Mouse (Mus musculus): ENCODE measurements at regions not wholly inside any gene's neighbourhood (a gene's known extent, or its start where the extent isn't known, plus 50 kb on each side); places are given as distances from the start of the nearest gene placed in this dataset.

DNA sequence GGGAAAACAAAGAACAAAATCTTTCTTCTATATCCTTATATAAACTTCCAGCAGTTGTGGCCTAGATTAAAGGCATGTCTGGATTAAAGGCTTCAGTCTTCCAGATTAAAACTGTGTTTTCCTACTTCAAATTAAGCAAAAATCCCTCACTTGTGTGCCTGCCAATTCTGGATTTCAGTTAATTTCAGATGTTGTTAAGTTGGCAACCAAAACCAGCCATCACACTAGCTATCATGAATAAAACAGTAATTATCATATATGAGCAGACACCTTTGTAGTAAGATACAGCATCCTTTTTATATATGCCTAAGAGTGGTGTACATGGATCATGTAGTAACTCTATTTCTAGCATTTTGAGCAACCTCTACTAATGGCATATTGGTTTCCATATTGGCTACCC is 1024.5 kb upstream of the Lrrtm3 start:
- in situ Hi-C loops (cut with MboI; ENCODE audit: low pct_unique_long_range_greater_than_20kb) = no loop called here
- ChIA-PET CTCF (interaction anchor here (1.2 kb wide), 1 partner anchor 41 kb away, joined by 4 read pairs; no protein-coding TSS in a partner anchor), POLR2A (no interaction called here)
- no peak for TF ChIP-seq CTCF (IDR thresholded peaks at IDR 0.05)
- ATAC-seq (no peak), DNase-seq (ENCODE audit: low read depth, low spot score) (no peak)
- H3K27me3 ChIP-seq = no peaks in the 10 kb centered on the region

DNA sequence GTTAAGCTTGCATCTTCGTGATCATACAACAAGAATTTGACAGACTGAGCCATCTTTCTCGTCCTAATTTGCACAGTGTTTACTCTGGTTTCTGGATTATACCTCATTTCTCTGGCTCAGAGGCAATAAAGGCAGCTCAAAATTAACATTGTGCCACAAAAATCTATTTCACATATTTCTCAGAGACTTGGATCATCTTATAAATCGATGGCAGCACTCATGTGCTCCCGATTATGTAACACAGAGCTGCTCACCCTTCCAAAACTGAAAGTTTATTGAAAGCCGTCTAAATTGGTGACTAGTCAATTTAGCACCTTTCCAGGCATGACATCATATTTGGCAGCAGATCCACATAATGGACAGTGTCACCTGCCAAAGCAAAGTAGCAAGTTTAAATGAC is 1020.7 kb upstream of the Lrrtm3 start:
- no peaks in the 10 kb centered on the region for H3K27me3 ChIP-seq
- POLR2A ChIA-PET = no interaction called here
- ATAC-seq (no peak), DNase-seq (ENCODE audit: low read depth, low spot score) (no peak)
- no peak for TF ChIP-seq CTCF (IDR thresholded peaks at IDR 0.05)
- in situ Hi-C loops (cut with MboI; ENCODE audit: low pct_unique_long_range_greater_than_20kb) = no loop called here
- CTCF ChIA-PET = no interaction called here

DNA sequence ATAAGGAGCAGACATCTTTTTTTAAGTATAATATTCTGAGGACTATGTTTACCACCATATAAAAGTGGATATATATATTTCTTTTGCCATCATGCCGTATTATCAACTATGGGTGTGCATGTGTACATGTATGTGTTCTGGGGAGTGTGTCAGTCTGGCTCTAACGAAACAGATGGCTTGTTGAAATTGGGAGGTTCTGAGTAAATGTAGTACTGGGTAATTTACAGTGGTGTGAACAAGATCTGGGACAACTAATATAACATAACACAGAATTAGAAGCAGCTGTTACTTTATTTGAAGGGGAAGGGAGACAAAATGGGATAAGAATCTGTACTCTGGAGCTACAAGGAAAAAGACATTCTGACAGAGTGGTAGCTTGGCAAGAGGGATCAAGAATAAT is 1017.3 kb upstream of the Lrrtm3 start:
- TF ChIP-seq CTCF (IDR thresholded peaks at IDR 0.05) = no peak
- H3K27me3 ChIP-seq = no peaks in the 10 kb centered on the region
- ATAC-seq = no peak
- in situ Hi-C loops (cut with MboI; ENCODE audit: low pct_unique_long_range_greater_than_20kb) = no loop called here
- no peak for DNase-seq (ENCODE audit: low read depth, low spot score)
- ChIA-PET POLR2A (no interaction called here), CTCF (no interaction called here)

DNA sequence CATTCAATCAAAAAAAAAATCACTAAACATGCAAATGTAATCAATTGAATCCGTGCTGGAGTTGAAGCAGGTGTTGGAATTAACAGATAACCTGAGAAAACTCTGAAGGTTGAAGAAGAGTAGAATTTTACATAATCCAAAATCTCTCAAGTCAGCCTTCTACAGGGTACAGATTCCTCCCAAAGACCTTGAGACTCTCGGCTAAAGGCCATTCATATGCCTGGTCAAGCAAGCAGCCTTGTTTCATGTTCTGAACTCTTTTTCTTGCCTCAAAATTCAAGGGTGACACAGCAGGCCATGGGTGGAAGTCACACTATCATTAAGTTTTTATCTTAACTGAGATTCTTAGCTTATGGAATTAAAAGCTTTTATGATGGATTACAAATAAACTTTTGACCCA is 994.4 kb upstream of the Lrrtm3 start:
- DNase-seq (ENCODE audit: low read depth, low spot score) (no peak), ATAC-seq (no peak)
- TF ChIP-seq CTCF (IDR thresholded peaks at IDR 0.05) = no peak
- CTCF ChIA-PET = no interaction called here
- H3K27me3 ChIP-seq = no peaks in the 10 kb centered on the region
- in situ Hi-C loops (cut with MboI; ENCODE audit: low pct_unique_long_range_greater_than_20kb) = no loop called here
- POLR2A ChIA-PET = no interaction called here

DNA sequence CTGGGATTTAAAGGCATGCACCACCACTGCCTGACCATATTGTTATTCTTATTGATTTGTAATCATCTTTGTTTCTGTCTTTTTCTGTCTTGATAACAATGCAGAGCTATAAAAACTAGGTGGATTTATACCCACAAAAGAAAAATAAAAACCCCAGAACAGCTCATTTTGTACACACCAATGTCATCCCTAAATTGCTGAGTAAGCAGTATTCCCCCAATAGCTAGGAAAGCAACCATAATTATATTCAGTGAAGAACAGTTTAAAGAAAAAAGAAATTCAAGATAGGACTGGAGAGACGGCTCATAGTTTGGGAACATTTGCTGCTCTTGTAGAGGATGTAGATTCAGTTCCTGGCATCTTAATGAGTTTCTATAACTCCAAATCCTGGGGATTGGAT is 991.6 kb upstream of the Lrrtm3 start:
- no peak for ATAC-seq
- DNase-seq (ENCODE audit: low read depth, low spot score) = no peak
- no peak for TF ChIP-seq CTCF (IDR thresholded peaks at IDR 0.05)
- POLR2A ChIA-PET = no interaction called here
- CTCF ChIA-PET = no interaction called here
- no peaks in the 10 kb centered on the region for H3K27me3 ChIP-seq
- in situ Hi-C loops (cut with MboI; ENCODE audit: low pct_unique_long_range_greater_than_20kb) = no loop called here

DNA sequence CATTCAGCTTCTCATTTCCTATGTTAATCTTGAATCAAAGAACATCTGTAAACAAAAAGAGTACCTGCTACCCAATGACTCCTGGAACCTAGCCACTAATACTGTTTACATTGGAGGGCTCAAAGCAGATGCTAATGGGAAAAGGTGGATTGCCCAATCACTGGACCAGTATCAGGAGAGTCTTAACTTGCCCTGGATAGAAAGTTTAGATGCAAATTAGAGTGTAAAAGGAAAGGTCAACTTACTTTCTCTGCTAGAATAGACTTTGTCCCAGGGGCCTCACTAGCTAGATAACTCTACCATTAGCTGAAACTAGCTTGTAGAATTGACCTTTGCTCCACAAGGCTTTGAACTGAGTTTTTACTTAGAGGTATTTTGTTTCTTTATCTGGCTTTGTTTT is 968.0 kb upstream of the Lrrtm3 start:
- H3K27me3 ChIP-seq = no peaks in the 10 kb centered on the region
- ChIA-PET POLR2A (no interaction called here), CTCF (no interaction called here)
- DNase-seq (ENCODE audit: low read depth, low spot score) = no peak
- in situ Hi-C loops (cut with MboI; ENCODE audit: low pct_unique_long_range_greater_than_20kb) = no loop called here
- TF ChIP-seq CTCF (IDR thresholded peaks at IDR 0.05) = no peak
- no peak for ATAC-seq
